Mouse (Mus musculus) layer of hippocampus, adult 2 months (tissue): ENCODE measurements around the gene Mylk. TPM values are rescaled to one million over a fixed set of nuclear protein-coding genes. Genes with fewer than 3 reads are reported as not detected.

ENCODE experiments used
- DNase-seq, 2 experiments: peaks; one replicate each; pipeline ENCODE4 v3.0.0; 2022; ENCODE audit warnings: low spot score in 2 of 2
- H3K27ac ChIP-seq: fragments of 200-600 bp; 2 replicates; pipeline ENCODE4 v1.8.1; 2022
- H3K4me3 ChIP-seq: fragments of 200-600 bp; 2 replicates; pipeline ENCODE4 v1.8.1; 2022; ENCODE audit warnings: mild to moderate bottlenecking
- CTCF ChIP-seq: fragments of 200-600 bp; conservative IDR thresholded peaks from 2 replicates; pipeline ENCODE4 v1.8.1; 2022; ENCODE audit warnings: antibody characterized with exemption, mild to moderate bottlenecking, moderate library complexity
- total RNA-seq, 2 experiments: library from RNA; stranded (reverse); gene quantifications; 2 replicates each; pipeline ENCODE4 v1.2.3; 2021

The Mylk gene
- total RNA-seq, 2 experiments from 2014 or later, result 13.1 to 14.2 TPM

- TF ChIP-seq CTCF, result no peak
- DNase-seq, result no peak
- no peak overlapping the region for H3K27ac ChIP-seq
- H3K4me3 ChIP-seq, result no peak overlapping the region
These were observed 4.5 kb downstream of the Mylk start for GRCm38 (mm10) chr16:34749536-34749935.

- TF ChIP-seq CTCF, result no peak
These were observed 7.0 kb downstream of the Mylk start for GRCm38 (mm10) chr16:34752026-34752425.

GRCm38 (mm10) chr16:34752977-34753376, 8.0 kb downstream of the Mylk start:
- Histone ChIP-seq H3K27ac (no peak overlapping the region), H3K4me3 (no peak overlapping the region)
- no peak for TF ChIP-seq CTCF
- DNase-seq, result no peak

More at GRCm38 (mm10) chr16:34752026-34752425, 7.0 kb downstream of the Mylk start:
- no peak overlapping the region for H3K4me3 ChIP-seq
- no peak for DNase-seq
- H3K27ac ChIP-seq, result no peak overlapping the region

GRCm38 (mm10) chr16:34756991-34757390, 12.0 kb downstream of the Mylk start:
- Histone ChIP-seq H3K27ac (no peak overlapping the region), H3K4me3 (no peak overlapping the region)
- no peak for DNase-seq
- TF ChIP-seq CTCF, result no peak

- no peak overlapping the region for H3K27ac ChIP-seq
- TF ChIP-seq CTCF, result no peak
- H3K4me3 ChIP-seq, result no peak overlapping the region
- no peak for DNase-seq
These were observed 13.2 kb downstream of the Mylk start for GRCm38 (mm10) chr16:34758205-34758604.

GRCm38 (mm10) chr16:34763959-34764591, 19.1 kb downstream of the Mylk start:
- DNase-seq, result no peak
- no peak overlapping the region for H3K4me3 ChIP-seq
- H3K27ac ChIP-seq, result no peak overlapping the region
- TF ChIP-seq CTCF, result no peak

GRCm38 (mm10) chr16:34765666-34766065, 20.7 kb downstream of the Mylk start:
- TF ChIP-seq CTCF, result no peak
- no peak for DNase-seq
- no peak overlapping the region for H3K27ac ChIP-seq
- no peak overlapping the region for H3K4me3 ChIP-seq

GRCm38 (mm10) chr16:34766193-34766592, 21.2 kb downstream of the Mylk start:
- no peak overlapping the region for H3K27ac ChIP-seq
- H3K4me3 ChIP-seq, result no peak overlapping the region

GRCm38 (mm10) chr16:34767443-34767842, 22.4 kb downstream of the Mylk start:
- TF ChIP-seq CTCF, result no peak
- no peak overlapping the region for H3K27ac ChIP-seq
- no peak for DNase-seq

More at GRCm38 (mm10) chr16:34766193-34766592, 21.2 kb downstream of the Mylk start:
- DNase-seq, result no peak
- TF ChIP-seq CTCF, result no peak

GRCm38 (mm10) chr16:34768436-34768835, 23.4 kb downstream of the Mylk start:
- TF ChIP-seq CTCF, result no peak
- no peak overlapping the region for H3K4me3 ChIP-seq
- H3K27ac ChIP-seq, result no peak overlapping the region
- no peak for DNase-seq

More at GRCm38 (mm10) chr16:34767443-34767842, 22.4 kb downstream of the Mylk start:
- H3K4me3 ChIP-seq, result no peak overlapping the region

GRCm38 (mm10) chr16:34770127-34770526, 25.1 kb downstream of the Mylk start:
- Histone ChIP-seq H3K4me3 (no peak overlapping the region), H3K27ac (no peak overlapping the region)
- no peak for DNase-seq
- TF ChIP-seq CTCF, result no peak

GRCm38 (mm10) chr16:34772445-34773032, 27.5 kb downstream of the Mylk start:
- peak in 1 of 2 experiments; percentile 13 for DNase-seq
- H3K4me3 ChIP-seq, result no peak overlapping the region
- TF ChIP-seq CTCF, result no peak
- no peak overlapping the region for H3K27ac ChIP-seq

- TF ChIP-seq CTCF, result no peak
- no peak for DNase-seq
- Histone ChIP-seq H3K27ac (no peak overlapping the region), H3K4me3 (no peak overlapping the region)
These were observed 37.4 kb downstream of the Mylk start for GRCm38 (mm10) chr16:34782442-34782841.

- Histone ChIP-seq H3K27ac (no peak overlapping the region), H3K4me3 (no peak overlapping the region)
- TF ChIP-seq CTCF, result no peak
- no peak for DNase-seq
These were observed 38.5 kb downstream of the Mylk start for GRCm38 (mm10) chr16:34783536-34783935.

- no peak for DNase-seq
- Histone ChIP-seq H3K4me3 (no peak overlapping the region), H3K27ac (no peak overlapping the region)
- no peak for TF ChIP-seq CTCF
These were observed 39.7 kb downstream of the Mylk start for GRCm38 (mm10) chr16:34784675-34785074.
